Mouse (Mus musculus) hindbrain, embryonic 15.5 days (tissue): ENCODE data around the gene Olfr467. TPM values are rescaled to one million over a fixed set of nuclear protein-coding genes. Genes with fewer than 3 reads are reported as not detected.
"Not testable (repeated sequence)": the region's sequence is repeated elsewhere in the genome, so short reads cannot be mapped to it uniquely, and the experiment has no call there.

ENCODE experiments used
- ATAC-seq: fragments of 200-750 bp; cut with Nextera tagmentation; 2 replicates; pipeline ENCODE4 v1.8.0; 2017; ENCODE audit warnings: low read depth, moderate number of reproducible peaks, moderate TSS enrichment; ENCODE audit not compliant: low FRiP score
- H3K27ac ChIP-seq: fragments of 300-500 bp; sonication (generic); replicated peaks from 2 replicates; pipeline ENCODE4 v1.5.1; 2015; ENCODE audit warnings: mild to moderate bottlenecking, inconsistent platforms
- H3K27me3 ChIP-seq: fragments of 300-500 bp; sonication (generic); 2 replicates; pipeline ENCODE4 v1.6.1; 2015; ENCODE audit warnings: control low read depth, inconsistent platforms
- H3K36me3 ChIP-seq: fragments of 300-500 bp; sonication (generic); 2 replicates; pipeline ENCODE4 v1.6.1; 2015; ENCODE audit warnings: control low read depth, inconsistent platforms
- H3K4me1 ChIP-seq: fragments of 300-500 bp; sonication (generic); replicated peaks from 2 replicates; pipeline ENCODE4 v1.6.1; 2015; ENCODE audit warnings: control low read depth, inconsistent platforms
- H3K4me2 ChIP-seq: fragments of 300-500 bp; sonication (generic); 2 replicates; pipeline ENCODE4 v1.6.1; 2015; ENCODE audit warnings: moderate library complexity, mild to moderate bottlenecking, inconsistent platforms
- H3K4me3 ChIP-seq: fragments of 300-500 bp; sonication (generic); 2 replicates; pipeline ENCODE4 v1.5.1; 2015; ENCODE audit warnings: mild to moderate bottlenecking, inconsistent platforms
- H3K9ac ChIP-seq: fragments of 300-500 bp; sonication (generic); 2 replicates; pipeline ENCODE4 v1.6.1; 2015; ENCODE audit warnings: inconsistent platforms
- H3K9me3 ChIP-seq: fragments of 300-500 bp; sonication (generic); 2 replicates; pipeline ENCODE4 v1.6.1; 2016; ENCODE audit warnings: control low read depth, inconsistent platforms
- WGBS: fragments of 180-500 bp; shearing (Covaris S2); methylation state at CpG from one replicate; pipeline ENCODE4 v1.1.7; 2015; 5-methylcytosine and 5-hydroxymethylcytosine counted together
- polyA plus RNA-seq: library from polyadenylated mRNA; unstranded; fragments of >200 nt; fragmentation: Nextera tagmentation; extraction: Ambion mirVana; gene quantifications from 2 replicates; pipeline ENCODE4 v1.2.1, GENCODE M21; 2015

The Olfr467 gene
- not detected in 2 replicates for polyA plus RNA-seq

- H3K4me3 ChIP-seq, result no peak within 1 kb of the TSS
- no peak for ATAC-seq
These were observed at the start of gene Olfr467 for GRCm38 (mm10) chr7:107811963-107812362. Olfr467 (plus strand) TSS chr7:107812263.

GRCm38 (mm10) chr7:107770812-107771211, 41.3 kb upstream of the Olfr467 start:
- no peak overlapping the region for H3K9ac ChIP-seq

More at GRCm38 (mm10) chr7:107811963-107812362, at the start of gene Olfr467:
- H3K9me3 ChIP-seq, result peaks cover 5% of the 10 kb centered on the region; the same call in 1 of the 2 replicates
- no peak within 1 kb of the TSS for H3K27ac ChIP-seq
- no peaks in the 10 kb centered on the region for H3K36me3 ChIP-seq
- H3K9ac ChIP-seq, result no peak within 1 kb of the TSS
- H3K4me2 ChIP-seq, result no peak within 1 kb of the TSS
- H3K4me1 ChIP-seq, result no peaks in the 10 kb centered on the region
- no peaks in the 10 kb centered on the region for H3K27me3 ChIP-seq

GRCm38 (mm10) chr7:107778216-107778615, 33.8 kb upstream of the Olfr467 start:
- Histone ChIP-seq H3K9me3 (no peaks in the 10 kb centered on the region), H3K9ac (no peak overlapping the region), H3K4me2 (no peak overlapping the region), H3K27ac (no peak overlapping the region), H3K4me3 (no peak overlapping the region), H3K4me1 (no peaks in the 10 kb centered on the region), H3K36me3 (no peaks in the 10 kb centered on the region), H3K27me3 (no peaks in the 10 kb centered on the region)
- ATAC-seq, result no peak
- WGBS, result 89% methylated on average over 1 of the region's 1 CpGs

More at GRCm38 (mm10) chr7:107770812-107771211, 41.3 kb upstream of the Olfr467 start:
- Histone ChIP-seq H3K4me1 (no peaks in the 10 kb centered on the region), H3K9me3 (no peaks in the 10 kb centered on the region), H3K27ac (no peak overlapping the region), H3K4me2 (no peak overlapping the region), H3K36me3 (no peaks in the 10 kb centered on the region), H3K27me3 (no peaks in the 10 kb centered on the region), H3K4me3 (no peak overlapping the region)
- no peak for ATAC-seq
- WGBS, result 45% methylated on average over 6 of the region's 6 CpGs

GRCm38 (mm10) chr7:107779611-107780010, 32.5 kb upstream of the Olfr467 start:
- H3K4me1 ChIP-seq, result no peaks in the 10 kb centered on the region
- no peak overlapping the region for H3K9ac ChIP-seq
- 45% methylated on average over 4 of the region's 4 CpGs for WGBS
- H3K4me3 ChIP-seq, result no peak overlapping the region
- H3K36me3 ChIP-seq, result no peaks in the 10 kb centered on the region
- H3K27me3 ChIP-seq, result no peaks in the 10 kb centered on the region
- H3K27ac ChIP-seq, result no peak overlapping the region
- no peak for ATAC-seq
- H3K4me2 ChIP-seq, result no peak overlapping the region
- no peaks in the 10 kb centered on the region for H3K9me3 ChIP-seq

GRCm38 (mm10) chr7:107787977-107788620, 24.0 kb upstream of the Olfr467 start:
- H3K4me1 ChIP-seq, result no peaks in the 10 kb centered on the region
- WGBS, result 61% methylated on average over 3 of the region's 3 CpGs
- peak; percentile 66; the same call in 1 of the 2 replicates for ATAC-seq

GRCm38 (mm10) chr7:107796500-107796899, 15.6 kb upstream of the Olfr467 start:
- Histone ChIP-seq H3K4me1 (no peaks in the 10 kb centered on the region), H3K4me2 (no peak overlapping the region), H3K36me3 (no peaks in the 10 kb centered on the region), H3K27ac (no peak overlapping the region), H3K27me3 (no peaks in the 10 kb centered on the region), H3K4me3 (no peak overlapping the region), H3K9me3 (no peaks in the 10 kb centered on the region), H3K9ac (no peak overlapping the region)
- no peak for ATAC-seq
- 89% methylated on average over 2 of the region's 2 CpGs for WGBS

More at GRCm38 (mm10) chr7:107787977-107788620, 24.0 kb upstream of the Olfr467 start:
- Histone ChIP-seq H3K27me3 (no peaks in the 10 kb centered on the region), H3K4me2 (no peak overlapping the region), H3K9ac (no peak overlapping the region), H3K27ac (no peak overlapping the region), H3K36me3 (no peaks in the 10 kb centered on the region), H3K4me3 (no peak overlapping the region), H3K9me3 (no peaks in the 10 kb centered on the region)

GRCm38 (mm10) chr7:107801108-107801507, 11.0 kb upstream of the Olfr467 start, which contains the start of gene Ovch2:
Ovch2 (minus strand) TSS chr7:107801208.
- no peak for ATAC-seq
- 89% methylated on average over 2 of the region's 2 CpGs for WGBS
- Histone ChIP-seq H3K9me3 (no peaks in the 10 kb centered on the region), H3K27me3 (no peaks in the 10 kb centered on the region), H3K27ac (no peak within 1 kb of the TSS), H3K4me2 (no peak within 1 kb of the TSS), H3K4me1 (no peaks in the 10 kb centered on the region), H3K9ac (no peak within 1 kb of the TSS), H3K4me3 (no peak within 1 kb of the TSS), H3K36me3 (no peaks in the 10 kb centered on the region)

GRCm38 (mm10) chr7:107802138-107802537, 9.9 kb upstream of the Olfr467 start:
- no peak overlapping the region for H3K27ac ChIP-seq
- peaks cover 5% of the 10 kb centered on the region; the same call in 1 of the 2 replicates for H3K9me3 ChIP-seq
- H3K27me3 ChIP-seq, result no peaks in the 10 kb centered on the region
- no peaks in the 10 kb centered on the region for H3K36me3 ChIP-seq
- H3K4me1 ChIP-seq, result no peaks in the 10 kb centered on the region
- WGBS, result 82% methylated on average over 3 of the region's 3 CpGs
- no peak for ATAC-seq
- no peak overlapping the region for H3K9ac ChIP-seq
- no peak overlapping the region for H3K4me3 ChIP-seq
- H3K4me2 ChIP-seq, result no peak overlapping the region

GRCm38 (mm10) chr7:107819442-107819841, 7.4 kb downstream of the Olfr467 start:
- Histone ChIP-seq H3K9me3 (no peaks in the 10 kb centered on the region), H3K4me3 (no peak overlapping the region), H3K4me2 (no peak overlapping the region), H3K9ac (no peak overlapping the region), H3K27me3 (no peaks in the 10 kb centered on the region), H3K4me1 (no peaks in the 10 kb centered on the region), H3K36me3 (no peaks in the 10 kb centered on the region), H3K27ac (no peak overlapping the region)
- no peak for ATAC-seq

- H3K9me3 ChIP-seq, H3K27ac ChIP-seq, H3K36me3 ChIP-seq, H3K4me1 ChIP-seq, H3K4me2 ChIP-seq, H3K4me3 ChIP-seq, H3K9ac ChIP-seq, ATAC-seq, H3K27me3 ChIP-seq: not testable (repeated sequence)
- WGBS, result 63% methylated on average over 2 of the region's 2 CpGs
These were observed 11.8 kb downstream of the Olfr467 start for GRCm38 (mm10) chr7:107823867-107824266.

- H3K36me3 ChIP-seq, H3K4me3 ChIP-seq, H3K27ac ChIP-seq, H3K9ac ChIP-seq, H3K4me1 ChIP-seq, H3K9me3 ChIP-seq, H3K27me3 ChIP-seq, H3K4me2 ChIP-seq, ATAC-seq: not testable (repeated sequence)
These were observed 13.4 kb downstream of the Olfr467 start, which contains the start of gene Olfr469 for GRCm38 (mm10) chr7:107825441-107825840. Olfr469 (minus strand) TSS chr7:107825541.

- 89% methylated on average over 1 of the region's 1 CpGs for WGBS
- H3K27me3 ChIP-seq, result no peaks in the 10 kb centered on the region
- no peaks in the 10 kb centered on the region for H3K4me1 ChIP-seq
- no peaks in the 10 kb centered on the region for H3K9me3 ChIP-seq
- H3K4me3 ChIP-seq, result no peak overlapping the region
- no peak overlapping the region for H3K9ac ChIP-seq
- H3K27ac ChIP-seq, result no peak overlapping the region
- no peak for ATAC-seq
- no peaks in the 10 kb centered on the region for H3K36me3 ChIP-seq
- no peak overlapping the region for H3K4me2 ChIP-seq
These were observed 29.7 kb downstream of the Olfr467 start for GRCm38 (mm10) chr7:107841719-107842118.

GRCm38 (mm10) chr7:107847390-107847789, 35.3 kb downstream of the Olfr467 start, which contains the start of gene Olfr470:
Olfr470 (minus strand) TSS chr7:107847490.
- ATAC-seq, H3K4me3 ChIP-seq, H3K9ac ChIP-seq, H3K27me3 ChIP-seq, H3K9me3 ChIP-seq, H3K27ac ChIP-seq, H3K4me1 ChIP-seq, H3K4me2 ChIP-seq, H3K36me3 ChIP-seq: not testable (repeated sequence)
- WGBS, result 72% methylated on average over 1 of the region's 1 CpGs
